Mouse (Mus musculus) CH12.LX (cell line): Measurements from ENCODE around the gene Pmm2. TPM values are rescaled to one million over a fixed set of nuclear protein-coding genes. Genes with fewer than 3 reads are reported as not detected.
A peak's percentile ranks its signal among the peaks of the same experiment; 100 is the strongest.

ENCODE experiments used
- DNase-seq: peaks from one replicate; pipeline ENCODE4 v3.0.0-alpha.2; 2013; ENCODE audit errors: extremely low read depth
- H3K27ac ChIP-seq: 2 replicates; pipeline ENCODE4 v1.5.1; 2012; ENCODE audit warnings: low read depth, mild to moderate bottlenecking, control low read depth, moderate library complexity; ENCODE audit not compliant: insufficient read depth
- H3K27me3 ChIP-seq: replicated peaks from 2 replicates; pipeline ENCODE3; 2012; ENCODE audit warnings: inconsistent platforms
- H3K36me3 ChIP-seq, 2 experiments: replicated peaks in 1 of 2; 2 replicates each; pipeline versions ENCODE3 to v1.6.1; 2012; ENCODE audit warnings: inconsistent platforms in 1 of 2, low read length in 1 of 2, mild to moderate bottlenecking in 1 of 2, mixed read lengths in 1 of 2, moderate library complexity in 1 of 2; ENCODE audit not compliant: control insufficient read depth in 1 of 2, insufficient read depth in 1 of 2
- H3K4me1 ChIP-seq, 2 experiments: 2 replicates each; pipeline ENCODE4 v1.6.1; 2012; ENCODE audit warnings: inconsistent platforms in 1 of 2, moderate library complexity in 1 of 2; ENCODE audit not compliant: insufficient read depth in 2 of 2, control insufficient read depth in 1 of 2
- H3K4me2 ChIP-seq: 2 replicates; pipeline ENCODE4 v1.6.1; 2012; ENCODE audit warnings: low read depth, mild to moderate bottlenecking, control low read depth; ENCODE audit not compliant: poor library complexity, insufficient read depth, severe bottlenecking
- H3K4me3 ChIP-seq, 3 experiments: fragments of 150-350 bp in 1 of 3; sonication (generic) in 1 of 3; replicated peaks in 1 of 3; 2 replicates each; pipeline versions ENCODE3 to v1.5.1; 2011 to 2012; ENCODE audit warnings: low read depth in 2 of 3, low read length in 2 of 3, mild to moderate bottlenecking in 2 of 3, moderate library complexity in 2 of 3, control low read depth in 1 of 3, improper control_type of control experiment in 1 of 3, inconsistent platforms in 1 of 3, mixed read lengths in 1 of 3; ENCODE audit not compliant: poor library complexity in 1 of 3
- H3K79me2 ChIP-seq: replicated peaks from 2 replicates; pipeline ENCODE4 v1.6.1; 2012; ENCODE audit warnings: mild to moderate bottlenecking, moderate library complexity; ENCODE audit not compliant: control insufficient read depth, poor library complexity, insufficient read depth, severe bottlenecking; ENCODE audit errors: extremely low read depth
- H3K9ac ChIP-seq: 2 replicates; pipeline ENCODE4 v1.6.1; 2012; ENCODE audit warnings: low read depth, mild to moderate bottlenecking, control low read depth, moderate library complexity; ENCODE audit not compliant: insufficient read depth
- H3K9me3 ChIP-seq: replicated peaks from 2 replicates; pipeline ENCODE3; 2012; ENCODE audit warnings: low read length, inconsistent platforms, mixed read lengths
- CHD1 ChIP-seq: IDR thresholded peaks from 2 replicates; pipeline ENCODE4 v1.6.1; 2012; ENCODE audit warnings: low read depth, low read length, improper control_type of control experiment, inconsistent platforms
- CHD2 ChIP-seq: IDR thresholded peaks from 2 replicates; pipeline ENCODE4 v1.6.1; 2011; ENCODE audit warnings: low read length, improper control_type of control experiment
- ELF1 ChIP-seq: IDR thresholded peaks from 2 replicates; pipeline ENCODE4 v1.6.1; 2014; ENCODE audit warnings: low read depth, mild to moderate bottlenecking, inconsistent platforms, low read length, improper control_type of control experiment
- EP300 ChIP-seq: IDR thresholded peaks from 2 replicates; pipeline ENCODE4 v1.6.1; 2011; ENCODE audit warnings: low read length, improper control_type of control experiment
- HCFC1 ChIP-seq: IDR thresholded peaks from 2 replicates; pipeline ENCODE4 v1.6.1; 2012; ENCODE audit warnings: low read depth, mild to moderate bottlenecking, inconsistent platforms, low read length, improper control_type of control experiment
- KAT2A ChIP-seq: IDR thresholded peaks from 2 replicates; pipeline ENCODE4 v1.6.1; 2012; ENCODE audit warnings: low read length, improper control_type of control experiment, inconsistent platforms; ENCODE audit not compliant: insufficient replicate concordance
- MAFK ChIP-seq: IDR thresholded peaks from 2 replicates; pipeline ENCODE4 v1.6.1; 2011; ENCODE audit warnings: low read length, improper control_type of control experiment; ENCODE audit not compliant: insufficient replicate concordance
- MAX ChIP-seq: IDR thresholded peaks from 2 replicates; pipeline ENCODE4 v1.6.1; 2011; ENCODE audit warnings: low read length, improper control_type of control experiment
- MAZ ChIP-seq: IDR thresholded peaks from 2 replicates; pipeline ENCODE4 v1.6.1; 2012; ENCODE audit warnings: low read depth, mild to moderate bottlenecking, inconsistent platforms, low read length, improper control_type of control experiment, moderate library complexity
- MEF2A ChIP-seq: IDR thresholded peaks from 2 replicates; pipeline ENCODE4 v1.6.1; 2014; ENCODE audit warnings: low read depth, mild to moderate bottlenecking, inconsistent platforms, low read length, improper control_type of control experiment, borderline replicate concordance
- MXI1 ChIP-seq: IDR thresholded peaks from 2 replicates; pipeline ENCODE4 v1.6.1; 2011; ENCODE audit warnings: mild to moderate bottlenecking, low read depth, low read length, improper control_type of control experiment
- PAX5 ChIP-seq: IDR thresholded peaks from 2 replicates; pipeline ENCODE4 v1.6.1; 2012; ENCODE audit warnings: low read length, inconsistent platforms, mixed read lengths
- POLR2A ChIP-seq: IDR thresholded peaks from 2 replicates; pipeline ENCODE4 v1.6.1; 2011; ENCODE audit warnings: low read depth, mild to moderate bottlenecking, improper control_type of control experiment, low read length
- POLR2AphosphoS2 ChIP-seq: IDR thresholded peaks from 2 replicates; pipeline ENCODE4 v1.6.1; 2011; ENCODE audit warnings: low read depth, low read length, improper control_type of control experiment
- RAD21 ChIP-seq: IDR thresholded peaks from 2 replicates; pipeline ENCODE4 v1.6.1; 2011; ENCODE audit warnings: low read depth, mild to moderate bottlenecking, low read length, improper control_type of control experiment, moderate library complexity
- SIN3A ChIP-seq: IDR thresholded peaks from 2 replicates; pipeline ENCODE4 v1.6.1; 2012; ENCODE audit warnings: low read length, improper control_type of control experiment, inconsistent platforms
- ZC3H11A ChIP-seq: IDR thresholded peaks from 2 replicates; pipeline ENCODE4 v1.6.1; 2012; ENCODE audit warnings: low read depth, mild to moderate bottlenecking, inconsistent platforms, low read length, improper control_type of control experiment
- dilution Hi-C: fragments of 300-500 bp; cut with MboI; formaldehyde crosslinking; loops from 2 replicates; pipeline ENCODE4 v1.14.3; 2020; ENCODE audit warnings: low sequenced_read_pairs; ENCODE audit not compliant: extremely low pct_unique_long_range_greater_than_20kb, extremely low pct_ligation_motif_present
- in situ Hi-C: fragments of 300-500 bp; cut with MboI; formaldehyde crosslinking; loops from 3 replicates; pipeline ENCODE4 v1.14.3; 2019; ENCODE audit warnings: low sequenced_read_pairs, low pct_ligation_motif_present, low pct_unique_long_range_greater_than_20kb, mixed read lengths
- polyA plus RNA-seq: library from polyadenylated mRNA; unstranded; fragments of >175 nt; gene quantifications from 2 replicates; pipeline ENCODE4 v1.2.1, GENCODE M21; 2012; ENCODE audit warnings: low read depth; ENCODE audit not compliant: insufficient read length
- total RNA-seq, 2 experiments: library from RNA; depleted of rRNA; stranded (reverse); fragments of 300-350 nt in 1 of 2; fragments of >200 nt in 1 of 2; gene quantifications; 2 replicates each; pipeline ENCODE4 v1.2.3; 2012 to 2014

Pmm2 gene
- total and polyA plus RNA-seq, 3 experiments, result 33.1 to 69.4 (median 42.1) TPM

DNA sequence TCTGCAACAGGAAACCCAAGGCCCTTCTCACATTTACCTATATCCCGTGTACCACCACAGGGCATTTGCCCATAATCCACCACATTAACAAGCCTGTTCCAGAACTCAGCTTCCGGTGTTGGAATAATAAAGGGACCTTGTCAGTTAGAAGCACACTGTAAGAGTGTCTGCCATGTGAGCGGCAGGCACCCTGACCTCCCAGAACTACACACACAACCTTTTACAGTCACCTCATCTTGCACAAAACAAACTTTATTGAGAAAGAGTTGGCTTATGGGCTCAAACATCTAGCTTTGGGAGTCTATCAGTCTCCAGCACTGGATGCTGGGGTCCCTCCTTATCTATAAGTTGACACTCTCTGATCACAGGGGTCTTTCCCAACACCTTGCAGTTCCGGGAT is 20.9 kb downstream of the Pmm2 start:
- dilution Hi-C loops (no loop called here), in situ Hi-C loops (no loop called here)
- Histone ChIP-seq H3K27me3 (no peaks in the 10 kb centered on the region), H3K4me3 (no peak overlapping the region), H3K9ac (no peak overlapping the region), H3K36me3 (peaks cover 84 to 95% of the 10 kb centered on the region in 2 experiments), H3K27ac (no peak overlapping the region), H3K4me1 (no peaks in the 10 kb centered on the region), H3K9me3 (no peaks in the 10 kb centered on the region), H3K4me2 (no peak overlapping the region), H3K79me2 (no peaks in the 10 kb centered on the region)
- TF ChIP-seq CHD2 (peak; percentile 45; the same call in 1 of the 2 replicates), ZC3H11A (no peak), MXI1 (no peak), POLR2AphosphoS2 (peak; percentile 29; the same call in 1 of the 2 replicates)
- DNase-seq, result no peak

DNA sequence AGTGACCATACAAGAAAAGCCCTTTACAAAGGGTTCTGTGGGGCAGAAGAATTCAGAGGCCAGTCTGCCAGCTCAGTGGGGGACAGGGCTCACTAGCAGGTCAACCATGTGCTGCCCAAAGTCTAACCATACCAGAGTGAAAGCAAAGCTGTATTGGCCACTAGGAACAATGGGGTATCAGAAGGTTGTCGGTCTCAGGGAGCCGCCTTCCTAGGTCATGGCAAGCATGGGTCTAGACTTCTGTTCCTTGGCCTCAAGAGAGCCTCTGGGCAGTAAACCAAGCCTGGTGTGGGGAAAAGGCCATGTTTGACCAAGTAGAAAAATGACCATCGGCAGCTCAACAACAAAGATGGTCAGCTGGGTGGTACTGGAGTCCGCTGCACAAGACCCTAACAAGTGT is 21.3 kb downstream of the Pmm2 start:
- H3K4me1 ChIP-seq, result no peaks in the 10 kb centered on the region
- no peak for DNase-seq
- in situ Hi-C loops, result no loop called here
- H3K27ac ChIP-seq, result no peak overlapping the region
- TF ChIP-seq PAX5, result no peak
- no peak for TF ChIP-seq ZC3H11A
- no peak for TF ChIP-seq POLR2A
- TF ChIP-seq CHD2, result no peak
- no peak for TF ChIP-seq CHD1
- TF ChIP-seq, all 38 proteins: peak for 0
- Histone ChIP-seq H3K4me3 (no peak overlapping the region), H3K9ac (no peak overlapping the region), H3K9me3 (no peaks in the 10 kb centered on the region), H3K79me2 (no peaks in the 10 kb centered on the region), H3K27me3 (no peaks in the 10 kb centered on the region), H3K36me3 (peaks cover 84 to 95% of the 10 kb centered on the region in 2 experiments), H3K4me2 (no peak overlapping the region)
- dilution Hi-C loops, result no loop called here

DNA sequence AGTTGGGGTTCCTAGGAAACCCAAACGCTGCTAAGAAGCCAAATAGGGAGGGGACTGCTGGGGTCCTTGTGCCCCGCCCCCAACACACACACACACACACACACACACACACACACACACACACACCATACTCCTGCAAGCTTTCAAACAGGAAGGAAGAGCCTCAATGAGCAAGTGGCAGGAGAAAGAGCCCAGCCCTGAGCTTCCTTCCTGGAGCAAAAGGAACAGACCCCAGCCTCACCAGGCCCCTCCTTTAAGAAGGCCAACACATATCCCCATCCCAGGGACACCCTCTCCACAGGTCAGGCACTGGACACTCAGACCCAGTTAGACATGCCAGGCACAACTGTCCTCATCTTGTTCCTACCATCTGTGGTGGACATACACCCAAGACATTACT is 25.5 kb downstream of the Pmm2 start:
- no peak overlapping the region for H3K9ac ChIP-seq
- H3K36me3 ChIP-seq, result peaks cover 50 to 83% of the 10 kb centered on the region in 2 experiments

More for the DNA sequence above, 25.5 kb downstream of the Pmm2 start:
- Histone ChIP-seq H3K9me3 (no peaks in the 10 kb centered on the region), H3K4me3 (no peak overlapping the region), H3K4me1 (peaks cover 14 to 23% of the 10 kb centered on the region in 2 experiments; a peak in 3 of 4 replicates), H3K4me2 (no peak overlapping the region), H3K27me3 (no peaks in the 10 kb centered on the region), H3K79me2 (no peaks in the 10 kb centered on the region), H3K27ac (no peak overlapping the region)
- DNase-seq, result no peak
- TF ChIP-seq MXI1, result no peak
- TF ChIP-seq MEF2A, result no peak
- TF ChIP-seq RAD21, result no peak
- no peak for TF ChIP-seq POLR2AphosphoS2
- no peak for TF ChIP-seq MAZ
- no peak for TF ChIP-seq ELF1
- no peak for TF ChIP-seq SIN3A
- TF ChIP-seq EP300, result no peak
- TF ChIP-seq MAFK, result no peak
- no peak for TF ChIP-seq HCFC1
- no peak for TF ChIP-seq KAT2A
- TF ChIP-seq MAX, result no peak
- in situ Hi-C loops (no loop called here), dilution Hi-C loops (no loop called here)
